Mouse (Mus musculus) MEL (cell line): ENCODE results near the gene Nfix. TPM values are rescaled to one million over a fixed set of nuclear protein-coding genes. Genes with fewer than 3 reads are reported as not detected.

ENCODE experiments used
- DNase-seq: peaks from one replicate; pipeline ENCODE4 v3.0.0; 2011; ENCODE audit warnings: low read depth, low spot score
- H3K27ac ChIP-seq: 2 replicates; pipeline ENCODE4 v1.5.1; 2012; ENCODE audit warnings: low read depth, mild to moderate bottlenecking, control low read depth, low read length, moderate library complexity; ENCODE audit not compliant: control insufficient read depth
- H3K27me3 ChIP-seq, 2 experiments: fragments of 150-350 bp in 1 of 2; sonication (generic) in 1 of 2; 2 replicates each; pipeline ENCODE4 v1.6.1; 2012; ENCODE audit warnings: low read length in 2 of 2, mild to moderate bottlenecking in 2 of 2, improper control_type of control experiment in 1 of 2, moderate library complexity in 1 of 2; ENCODE audit not compliant: insufficient read depth in 2 of 2, control insufficient read depth in 1 of 2
- H3K36me3 ChIP-seq, 2 experiments: 2 replicates each; pipeline ENCODE4 v1.6.1; 2012 to 2014; ENCODE audit warnings: low read length in 2 of 2, improper control_type of control experiment in 1 of 2, inconsistent platforms in 1 of 2, mild to moderate bottlenecking in 1 of 2; ENCODE audit not compliant: insufficient read depth in 2 of 2, control insufficient read depth in 1 of 2
- H3K4me1 ChIP-seq, 2 experiments: fragments of 150-350 bp in 1 of 2; sonication (generic) in 1 of 2; 2 replicates each; pipeline ENCODE4 v1.6.1; 2012; ENCODE audit warnings: low read length in 2 of 2, improper control_type of control experiment in 1 of 2, mild to moderate bottlenecking in 1 of 2; ENCODE audit not compliant: insufficient read depth in 2 of 2, control insufficient read depth in 1 of 2
- H3K4me3 ChIP-seq, 2 experiments: fragments of 150-350 bp in 1 of 2; sonication (generic) in 1 of 2; 2 replicates each; pipeline ENCODE4 v1.5.1; 2012; ENCODE audit warnings: low read depth in 2 of 2, low read length in 2 of 2, mild to moderate bottlenecking in 2 of 2, moderate library complexity in 2 of 2, control low read depth in 1 of 2, improper control_type of control experiment in 1 of 2; ENCODE audit not compliant: control insufficient read depth in 1 of 2, insufficient read depth in 1 of 2
- H3K79me2 ChIP-seq: 2 replicates; pipeline ENCODE4 v1.6.1; 2012; ENCODE audit warnings: mild to moderate bottlenecking, low read length, moderate library complexity; ENCODE audit not compliant: control insufficient read depth, poor library complexity, insufficient read depth
- H3K9ac ChIP-seq: 2 replicates; pipeline ENCODE4 v1.6.1; 2012; ENCODE audit warnings: low read depth, mild to moderate bottlenecking, control low read depth, low read length, moderate library complexity; ENCODE audit not compliant: control insufficient read depth, poor library complexity, severe bottlenecking
- H3K9me3 ChIP-seq: fragments of 150-350 bp; sonication (generic); replicated peaks from 2 replicates; pipeline ENCODE4 v1.6.1; 2012; ENCODE audit warnings: mild to moderate bottlenecking, low read length, improper control_type of control experiment, moderate library complexity; ENCODE audit not compliant: insufficient read depth
- HCFC1 ChIP-seq: IDR thresholded peaks from 2 replicates; pipeline ENCODE4 v1.6.1; 2012; ENCODE audit warnings: low read depth, mild to moderate bottlenecking, inconsistent platforms, low read length, improper control_type of control experiment, moderate library complexity
- MAFK ChIP-seq: IDR thresholded peaks from 2 replicates; pipeline ENCODE4 v1.6.1; 2011; ENCODE audit warnings: low read depth, mild to moderate bottlenecking, low read length, improper control_type of control experiment, borderline replicate concordance
- MAX ChIP-seq: IDR thresholded peaks from 2 replicates; pipeline ENCODE4 v1.6.1; 2011; ENCODE audit warnings: low read length, improper control_type of control experiment
- MXI1 ChIP-seq: IDR thresholded peaks from 2 replicates; pipeline ENCODE4 v1.6.1; 2011; ENCODE audit warnings: mild to moderate bottlenecking, low read depth, low read length, improper control_type of control experiment
- MYC ChIP-seq: IDR thresholded peaks from 2 replicates; pipeline ENCODE4 v1.6.1; 2011; ENCODE audit warnings: low read depth, mild to moderate bottlenecking, low read length, improper control_type of control experiment, moderate library complexity
- POLR2A ChIP-seq, 2 experiments: IDR thresholded peaks; 2 replicates each; pipeline ENCODE4 v1.6.1; 2011 to 2012; ENCODE audit warnings: low read length in 2 of 2, mild to moderate bottlenecking in 2 of 2, control low read depth in 1 of 2, improper control_type of control experiment in 1 of 2, low read depth in 1 of 2, moderate library complexity in 1 of 2; ENCODE audit not compliant: control insufficient read depth in 1 of 2, insufficient read depth in 1 of 2, poor library complexity in 1 of 2
- POLR2AphosphoS2 ChIP-seq: IDR thresholded peaks from 2 replicates; pipeline ENCODE4 v1.6.1; 2011; ENCODE audit warnings: low read length, improper control_type of control experiment
- SIN3A ChIP-seq: IDR thresholded peaks from 2 replicates; pipeline ENCODE4 v1.6.1; 2012; ENCODE audit warnings: low read length, improper control_type of control experiment, inconsistent platforms
- TBP ChIP-seq: IDR thresholded peaks from 2 replicates; pipeline ENCODE4 v1.8.0; 2011; ENCODE audit warnings: low read depth, low read length, improper control_type of control experiment
- TCF12 ChIP-seq: IDR thresholded peaks from 2 replicates; pipeline ENCODE4 v1.6.1; 2014; ENCODE audit warnings: low read depth, mild to moderate bottlenecking, inconsistent platforms, low read length, improper control_type of control experiment, moderate library complexity
- USF2 ChIP-seq, 2 experiments: IDR thresholded peaks; 2 replicates each; pipeline ENCODE4 v1.6.1; 2011 to 2012; ENCODE audit warnings: improper control_type of control experiment in 2 of 2, low read length in 2 of 2, borderline replicate concordance in 1 of 2, inconsistent platforms in 1 of 2, low read depth in 1 of 2, mild to moderate bottlenecking in 1 of 2; ENCODE audit not compliant: insufficient read depth in 1 of 2
- ZMIZ1 ChIP-seq: IDR thresholded peaks from 2 replicates; pipeline ENCODE4 v1.6.1; 2012; ENCODE audit warnings: low read depth, mild to moderate bottlenecking, inconsistent platforms, low read length, improper control_type of control experiment, moderate library complexity
- polyA plus RNA-seq, 2 experiments: library from polyadenylated mRNA; stranded (reverse) in 1 of 2; unstranded in 1 of 2; fragments of >175 nt in 1 of 2; fragments of >200 nt in 1 of 2; gene quantifications; 2 replicates each; pipeline versions ENCODE4 v1.2.1 to v1.2.4; 2012; ENCODE audit warnings: low replicate concordance in 2 of 2, low read depth in 1 of 2; ENCODE audit not compliant: insufficient read length in 2 of 2, insufficient read depth in 1 of 2, missing spikeins in 1 of 2
- total RNA-seq: library from RNA; depleted of rRNA; stranded (reverse); fragments of 300-350 nt; gene quantifications from 2 replicates; pipeline ENCODE4 v1.2.3, GENCODE M21; 2012

Nfix gene
- total and polyA plus RNA-seq, 3 experiments, result 14.4 to 29.1 TPM; not detected in 1

DNA sequence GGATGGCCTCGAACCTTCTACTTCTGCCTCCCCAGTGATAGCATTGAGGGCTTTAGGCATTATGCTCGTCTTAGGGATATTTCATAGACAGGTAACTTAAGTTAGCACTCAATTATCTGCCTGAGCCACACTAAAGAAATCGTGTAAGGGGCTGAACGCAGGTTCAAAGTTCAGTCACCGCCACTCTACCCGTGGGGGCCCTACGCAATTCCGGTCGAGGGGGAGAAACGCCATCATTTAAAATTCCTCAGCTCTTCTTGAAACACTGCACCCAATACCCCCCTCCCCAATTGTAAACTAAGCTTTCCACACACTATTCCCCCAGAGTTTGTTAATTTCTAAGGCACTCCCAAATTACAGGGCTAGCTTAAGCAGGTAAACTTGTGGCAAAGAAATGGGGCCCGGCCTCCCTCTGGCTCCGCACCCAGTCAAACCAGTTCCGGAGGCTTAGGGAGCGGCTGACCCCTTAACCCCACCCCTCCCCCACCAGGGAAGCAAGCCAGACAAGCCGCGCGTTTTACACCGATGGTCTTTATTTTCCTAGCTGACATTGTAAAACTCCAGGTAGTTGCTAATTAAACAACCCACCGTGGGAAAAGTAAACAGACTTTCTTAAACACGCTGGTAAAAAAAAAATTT, 139.2 kb downstream of the Nfix start:
- no peak for DNase-seq
- peaks cover 0 to 23% of the 10 kb centered on the region in 2 experiments; a peak in 2 of 4 replicates for H3K36me3 ChIP-seq
- peak overlapping the region; percentile 67 to 93 for H3K4me3 ChIP-seq
- peaks cover 45% of the 10 kb centered on the region for H3K79me2 ChIP-seq
- no peaks in the 10 kb centered on the region for H3K9me3 ChIP-seq
- H3K4me1 ChIP-seq, result peaks cover 5 to 32% of the 10 kb centered on the region in 2 experiments
- TF ChIP-seq USF2 (IDR thresholded peaks at IDR 0.05; ENCODE audit: borderline replicate concordance in 1 of 2, insufficient read depth in 1 of 2, low read depth in 1 of 2, low read length in 2 of 2) (no peak), HCFC1 (0 out of 2 replicates have a peak, but pooled peaks have one; percentile 25), POLR2AphosphoS2 (0 out of 2 replicates have a peak, but pooled peaks have one; percentile 4), TCF12 (no peak), TBP (no peak), MAX (no peak), SIN3A (0 out of 2 replicates have a peak, but pooled peaks have one; percentile 11), MXI1 (no peak; the same call in 1 of the 2 replicates), MAFK (0 out of 2 replicates have a peak, but pooled peaks have one; percentile 13), ZMIZ1 (0 out of 2 replicates have a peak, but pooled peaks have one; percentile 21)
- peak overlapping the region; percentile 88 for H3K9ac ChIP-seq
- H3K27ac ChIP-seq, result peak overlapping the region; percentile 40; the same call in 1 of the 2 replicates
- no peaks in the 10 kb centered on the region for H3K27me3 ChIP-seq

- Histone ChIP-seq H3K36me3 (peaks cover 0 to 22% of the 10 kb centered on the region in 2 experiments; a peak in 2 of 4 replicates), H3K9me3 (no peaks in the 10 kb centered on the region), H3K4me1 (peaks cover 5 to 33% of the 10 kb centered on the region in 2 experiments), H3K9ac (peak overlapping the region; percentile 88), H3K27me3 (no peaks in the 10 kb centered on the region)
- TF ChIP-seq POLR2A (IDR thresholded peaks at IDR 0.05; ENCODE audit: control insufficient read depth in 1 of 2, insufficient read depth in 1 of 2, low read depth in 1 of 2, low read length in 2 of 2, poor library complexity in 1 of 2) (0 out of 4 replicates have a peak, but pooled peaks of 1 of the 2 experiments have one; percentile 17), MYC (no peak)
- TF ChIP-seq, all 39 proteins: peak for 1
- DNase-seq, result no peak
- Histone ChIP-seq H3K79me2 (peaks cover 37% of the 10 kb centered on the region), H3K4me3 (peak overlapping the region; percentile 67 to 93), H3K27ac (no peak overlapping the region)
These were observed 140.0 kb downstream of the Nfix start for GRCm38 (mm10) chr8:84659936-84660818.
